Mouse (Mus musculus): Measurements from ENCODE around the gene Rere.

DNA sequence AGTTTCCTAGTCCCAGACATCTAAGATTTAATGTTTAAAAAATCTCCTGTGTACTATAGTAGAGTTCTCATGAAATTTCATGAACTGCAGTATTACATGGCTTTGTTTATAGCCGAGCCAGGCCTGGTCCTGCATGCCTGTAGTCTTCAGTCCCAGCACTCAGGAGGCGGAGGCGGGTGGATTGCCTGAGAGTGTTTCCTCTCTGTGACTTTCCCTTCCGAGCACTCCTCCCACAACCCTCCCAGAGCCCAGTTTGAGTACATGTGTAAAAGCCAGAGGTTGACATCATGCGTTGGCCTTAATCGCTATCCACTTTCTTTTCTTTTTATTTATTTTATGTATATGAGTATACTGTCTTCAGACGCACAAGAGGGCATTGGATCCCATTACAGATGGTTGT lies 250.4 kb downstream of the Rere start:
- TF ChIP-seq CTCF (IDR thresholded peaks at IDR 0.05) (no peak), EP300 (IDR thresholded peaks at IDR 0.05) (no peak)

All from lung, postnatal 0 days (tissue).